Mouse (Mus musculus): ENCODE data around the gene Nr5a2. TPM values are rescaled to one million over a fixed set of nuclear protein-coding genes. Genes with fewer than 3 reads are reported as not detected.

The Nr5a2 gene
- total and polyA plus RNA-seq, 3 experiments, result 0.16 TPM; not detected in 2

GRCm38 (mm10) chr1:136910144-136910543 lies 50.1 kb downstream of the Nr5a2 start:
- DNase-seq (ENCODE audit: low spot score) (no peak), ATAC-seq (ENCODE audit: extremely low read depth, insufficient number of reproducible peaks, low FRiP score, poor library complexity, severe bottlenecking) (no peak)
- no peaks in the 10 kb centered on the region for H3K36me3 ChIP-seq (replicated peaks)
- TF ChIP-seq POLR2AphosphoS5 (IDR thresholded peaks at IDR 0.05; ENCODE audit: insufficient replicate concordance, low read depth, low read length) (no peak), CTCF (IDR thresholded peaks at IDR 0.05; ENCODE audit: low read depth, low read length) (no peak), GATA1 (IDR thresholded peaks at IDR 0.05; ENCODE audit: borderline replicate concordance, low read length) (no peak), TAL1 (conservative IDR thresholded peaks at IDR 0.05; ENCODE audit: low read depth, low read length) (no peak)
- peaks cover 31% of the 10 kb centered on the region for H3K9me3 ChIP-seq (replicated peaks)
- H3K4me1 ChIP-seq (ENCODE audit: insufficient read depth, low read depth, low read length), result no peaks in the 10 kb centered on the region
- no peak overlapping the region for H3K4me3 ChIP-seq (ENCODE audit: low read depth, low read length)
- no peaks in the 10 kb centered on the region for H3K27me3 ChIP-seq (ENCODE audit: insufficient read depth, low read length)

- ATAC-seq (ENCODE audit: extremely low read depth, insufficient number of reproducible peaks, low FRiP score, poor library complexity, severe bottlenecking) (no peak), DNase-seq (ENCODE audit: low spot score) (no peak)
- Histone ChIP-seq H3K4me1 (ENCODE audit: insufficient read depth, low read depth, low read length) (no peaks in the 10 kb centered on the region), H3K36me3 (replicated peaks) (no peaks in the 10 kb centered on the region), H3K9me3 (replicated peaks) (peaks cover 37% of the 10 kb centered on the region), H3K4me3 (ENCODE audit: low read depth, low read length) (no peak overlapping the region), H3K27me3 (ENCODE audit: insufficient read depth, low read length) (no peaks in the 10 kb centered on the region)
- TF ChIP-seq TAL1 (conservative IDR thresholded peaks at IDR 0.05; ENCODE audit: low read depth, low read length) (no peak), CTCF (IDR thresholded peaks at IDR 0.05; ENCODE audit: low read depth, low read length) (no peak), GATA2 (IDR thresholded peaks at IDR 0.05; ENCODE audit: borderline replicate concordance, low read depth, low read length) (no peak), POLR2AphosphoS5 (IDR thresholded peaks at IDR 0.05; ENCODE audit: insufficient replicate concordance, low read depth, low read length) (no peak), GATA1 (IDR thresholded peaks at IDR 0.05; ENCODE audit: borderline replicate concordance, low read length) (no peak)
Observed at GRCm38 (mm10) chr1:136909494-136910037, 50.7 kb downstream of the Nr5a2 start.

GRCm38 (mm10) chr1:136898130-136898529 lies 62.1 kb downstream of the Nr5a2 start:
- no peak for DNase-seq (ENCODE audit: low spot score)
- Histone ChIP-seq H3K27me3 (ENCODE audit: insufficient read depth, low read length) (no peaks in the 10 kb centered on the region), H3K4me3 (ENCODE audit: low read depth, low read length) (no peak overlapping the region)

GRCm38 (mm10) chr1:136896351-136896750 lies 63.9 kb downstream of the Nr5a2 start:
- ATAC-seq (ENCODE audit: extremely low read depth, insufficient number of reproducible peaks, low FRiP score, poor library complexity, severe bottlenecking) (no peak), DNase-seq (ENCODE audit: low spot score) (no peak)
- no peaks in the 10 kb centered on the region for H3K4me1 ChIP-seq (ENCODE audit: insufficient read depth, low read depth, low read length)
- H3K4me3 ChIP-seq (ENCODE audit: low read depth, low read length), result no peak overlapping the region
- H3K9me3 ChIP-seq (replicated peaks), result peaks cover 50% of the 10 kb centered on the region
- H3K36me3 ChIP-seq (replicated peaks), result no peaks in the 10 kb centered on the region
- no peaks in the 10 kb centered on the region for H3K27me3 ChIP-seq (ENCODE audit: insufficient read depth, low read length)
- TF ChIP-seq CTCF (IDR thresholded peaks at IDR 0.05; ENCODE audit: low read depth, low read length), result no peak

More at GRCm38 (mm10) chr1:136898130-136898529, 62.1 kb downstream of the Nr5a2 start:
- no peak for TF ChIP-seq POLR2AphosphoS5 (IDR thresholded peaks at IDR 0.05; ENCODE audit: insufficient replicate concordance, low read depth, low read length)
- TF ChIP-seq GATA1 (IDR thresholded peaks at IDR 0.05; ENCODE audit: borderline replicate concordance, low read length), result no peak
- TF ChIP-seq CTCF (IDR thresholded peaks at IDR 0.05; ENCODE audit: low read depth, low read length), result no peak
- no peak for TF ChIP-seq GATA2 (IDR thresholded peaks at IDR 0.05; ENCODE audit: borderline replicate concordance, low read depth, low read length)
- no peak for TF ChIP-seq TAL1 (conservative IDR thresholded peaks at IDR 0.05; ENCODE audit: low read depth, low read length)
- Histone ChIP-seq H3K9me3 (replicated peaks) (peaks cover 48% of the 10 kb centered on the region), H3K36me3 (replicated peaks) (no peaks in the 10 kb centered on the region), H3K4me1 (ENCODE audit: insufficient read depth, low read depth, low read length) (no peaks in the 10 kb centered on the region)
- no peak for ATAC-seq (ENCODE audit: extremely low read depth, insufficient number of reproducible peaks, low FRiP score, poor library complexity, severe bottlenecking)

GRCm38 (mm10) chr1:136895877-136896276 lies 64.4 kb downstream of the Nr5a2 start:
- H3K27me3 ChIP-seq (ENCODE audit: insufficient read depth, low read length), result no peaks in the 10 kb centered on the region
- no peaks in the 10 kb centered on the region for H3K36me3 ChIP-seq (replicated peaks)
- no peak overlapping the region for H3K4me3 ChIP-seq (ENCODE audit: low read depth, low read length)
- ATAC-seq (ENCODE audit: extremely low read depth, insufficient number of reproducible peaks, low FRiP score, poor library complexity, severe bottlenecking), result no peak
- H3K4me1 ChIP-seq (ENCODE audit: insufficient read depth, low read depth, low read length), result no peaks in the 10 kb centered on the region
- no peak for DNase-seq (ENCODE audit: low spot score)
- peaks cover 51% of the 10 kb centered on the region for H3K9me3 ChIP-seq (replicated peaks)
- TF ChIP-seq GATA2 (IDR thresholded peaks at IDR 0.05; ENCODE audit: borderline replicate concordance, low read depth, low read length) (no peak), POLR2AphosphoS5 (IDR thresholded peaks at IDR 0.05; ENCODE audit: insufficient replicate concordance, low read depth, low read length) (no peak), GATA1 (IDR thresholded peaks at IDR 0.05; ENCODE audit: borderline replicate concordance, low read length) (no peak), CTCF (IDR thresholded peaks at IDR 0.05; ENCODE audit: low read depth, low read length) (no peak), TAL1 (conservative IDR thresholded peaks at IDR 0.05; ENCODE audit: low read depth, low read length) (no peak)

- no peaks in the 10 kb centered on the region for H3K36me3 ChIP-seq (replicated peaks)
- no peak for DNase-seq (ENCODE audit: low spot score)
- peaks cover 58% of the 10 kb centered on the region for H3K9me3 ChIP-seq (replicated peaks)
- H3K4me3 ChIP-seq (ENCODE audit: low read depth, low read length), result no peak overlapping the region
- no peak for ATAC-seq (ENCODE audit: extremely low read depth, insufficient number of reproducible peaks, low FRiP score, poor library complexity, severe bottlenecking)
- no peaks in the 10 kb centered on the region for H3K27me3 ChIP-seq (ENCODE audit: insufficient read depth, low read length)
- no peaks in the 10 kb centered on the region for H3K4me1 ChIP-seq (ENCODE audit: insufficient read depth, low read depth, low read length)
- TF ChIP-seq TAL1 (conservative IDR thresholded peaks at IDR 0.05; ENCODE audit: low read depth, low read length), result no peak
Observed at GRCm38 (mm10) chr1:136894753-136895152, 65.5 kb downstream of the Nr5a2 start.

- no peak for DNase-seq (ENCODE audit: low spot score)
- no peak overlapping the region for H3K4me3 ChIP-seq (ENCODE audit: low read depth, low read length)
- no peaks in the 10 kb centered on the region for H3K4me1 ChIP-seq (ENCODE audit: insufficient read depth, low read depth, low read length)
- no peak for ATAC-seq (ENCODE audit: extremely low read depth, insufficient number of reproducible peaks, low FRiP score, poor library complexity, severe bottlenecking)
- no peaks in the 10 kb centered on the region for H3K36me3 ChIP-seq (replicated peaks)
- H3K27me3 ChIP-seq (ENCODE audit: insufficient read depth, low read length), result no peaks in the 10 kb centered on the region
- TF ChIP-seq POLR2AphosphoS5 (IDR thresholded peaks at IDR 0.05; ENCODE audit: insufficient replicate concordance, low read depth, low read length) (no peak), TAL1 (conservative IDR thresholded peaks at IDR 0.05; ENCODE audit: low read depth, low read length) (no peak), GATA2 (IDR thresholded peaks at IDR 0.05; ENCODE audit: borderline replicate concordance, low read depth, low read length) (no peak), GATA1 (IDR thresholded peaks at IDR 0.05; ENCODE audit: borderline replicate concordance, low read length) (no peak), CTCF (IDR thresholded peaks at IDR 0.05; ENCODE audit: low read depth, low read length) (no peak)
- H3K9me3 ChIP-seq (replicated peaks), result peaks cover 57% of the 10 kb centered on the region
Observed at GRCm38 (mm10) chr1:136893162-136893561, 67.1 kb downstream of the Nr5a2 start.
